Mouse (Mus musculus) neural tube, embryonic 11.5 days (tissue): ENCODE results near the gene Fsip1. TPM values are rescaled to one million over a fixed set of nuclear protein-coding genes. Genes with fewer than 3 reads are reported as not detected.

ENCODE experiments used
- ATAC-seq: fragments of 200-750 bp; cut with Nextera tagmentation; 2 replicates; pipeline ENCODE4 v1.8.0; 2017; ENCODE audit warnings: moderate number of reproducible peaks, mild to moderate bottlenecking, moderate TSS enrichment, moderate library complexity; ENCODE audit not compliant: insufficient read depth, low FRiP score, low TSS enrichment
- DNase-seq: peaks from one replicate; pipeline ENCODE4 v3.0.0-alpha.2; 2015; ENCODE audit warnings: low spot score
- H3K27ac ChIP-seq: fragments of 300-500 bp; sonication (generic); 2 replicates; pipeline ENCODE4 v1.5.1; 2014; ENCODE audit warnings: low read depth, mild to moderate bottlenecking, low read length
- H3K27me3 ChIP-seq: fragments of 300-500 bp; sonication (generic); 2 replicates; pipeline ENCODE4 v1.6.1; 2014; ENCODE audit warnings: mild to moderate bottlenecking, low read length, mixed read lengths; ENCODE audit not compliant: control insufficient read depth, insufficient read depth
- H3K36me3 ChIP-seq: fragments of 300-500 bp; sonication (generic); 2 replicates; pipeline ENCODE4 v1.6.1; 2014; ENCODE audit warnings: mild to moderate bottlenecking, low read length, moderate library complexity, mixed read lengths; ENCODE audit not compliant: control insufficient read depth, insufficient read depth
- H3K4me1 ChIP-seq: fragments of 300-500 bp; sonication (generic); 2 replicates; pipeline ENCODE4 v1.6.1; 2014; ENCODE audit warnings: low read length, mixed read lengths; ENCODE audit not compliant: control insufficient read depth, insufficient read depth
- H3K4me2 ChIP-seq: fragments of 300-500 bp; sonication (generic); 2 replicates; pipeline ENCODE4 v1.6.1; 2014; ENCODE audit warnings: low read depth, mild to moderate bottlenecking, moderate library complexity
- H3K4me3 ChIP-seq: fragments of 300-500 bp; sonication (generic); 2 replicates; pipeline ENCODE4 v1.5.1; 2014; ENCODE audit warnings: low read depth, low read length
- H3K9ac ChIP-seq: fragments of 300-500 bp; sonication (generic); 2 replicates; pipeline ENCODE4 v1.6.1; 2014; ENCODE audit warnings: mild to moderate bottlenecking, low read length
- H3K9me3 ChIP-seq: fragments of 300-500 bp; sonication (generic); 2 replicates; pipeline ENCODE4 v1.6.1; 2016; ENCODE audit warnings: low read length; ENCODE audit not compliant: control insufficient read depth
- WGBS: fragments of 180-500 bp; shearing (Covaris S2); extraction: QIAGEN DNeasy Blood & Tissue Kit; methylation state at CpG from one replicate; pipeline ENCODE4 v1.1.7; 2014; 5-methylcytosine and 5-hydroxymethylcytosine counted together
- microRNA-seq: library from miRNA; unstranded; fragments of <30 nt; microRNA quantifications from one replicate; pipeline ENCODE4, GENCODE M21; 2016
- polyA plus RNA-seq: library from polyadenylated mRNA; unstranded; fragments of >200 nt; fragmentation: Nextera tagmentation; extraction: Ambion mirVana; gene quantifications from 2 replicates; pipeline ENCODE4 v1.2.1, GENCODE M21; 2014

Gene Fsip1
- polyA plus RNA-seq, 1 experiment from 2014 or later, result 2.6 TPM

DNA sequence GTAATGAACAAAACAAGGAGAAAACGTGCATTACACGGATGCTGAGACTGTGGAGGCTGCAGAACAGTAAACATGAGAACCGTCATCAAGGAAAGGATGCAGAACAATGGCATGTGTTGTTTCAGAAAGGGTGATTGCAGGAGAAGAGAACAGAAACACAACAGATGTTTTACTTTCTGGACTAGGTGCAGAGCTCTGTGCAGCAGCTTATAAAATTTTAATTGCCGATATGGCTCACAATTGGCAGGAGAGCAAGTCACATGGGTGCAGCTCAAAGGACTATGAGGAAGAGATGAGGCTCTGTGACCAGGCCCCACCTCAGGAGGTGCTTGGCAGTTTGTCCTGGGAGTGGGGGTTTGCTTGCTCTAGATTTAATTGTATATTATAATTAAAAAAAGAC, 157.7 kb downstream of the Fsip1 start:
- 88% methylated on average over 4 of the region's 4 CpGs for WGBS
- Histone ChIP-seq H3K9ac (no peak overlapping the region), H3K4me3 (no peak overlapping the region), H3K9me3 (no peaks in the 10 kb centered on the region), H3K27me3 (no peaks in the 10 kb centered on the region), H3K4me2 (no peak overlapping the region), H3K36me3 (no peaks in the 10 kb centered on the region), H3K4me1 (no peaks in the 10 kb centered on the region), H3K27ac (no peak overlapping the region)
- DNase-seq (no peak), ATAC-seq (no peak)

DNA sequence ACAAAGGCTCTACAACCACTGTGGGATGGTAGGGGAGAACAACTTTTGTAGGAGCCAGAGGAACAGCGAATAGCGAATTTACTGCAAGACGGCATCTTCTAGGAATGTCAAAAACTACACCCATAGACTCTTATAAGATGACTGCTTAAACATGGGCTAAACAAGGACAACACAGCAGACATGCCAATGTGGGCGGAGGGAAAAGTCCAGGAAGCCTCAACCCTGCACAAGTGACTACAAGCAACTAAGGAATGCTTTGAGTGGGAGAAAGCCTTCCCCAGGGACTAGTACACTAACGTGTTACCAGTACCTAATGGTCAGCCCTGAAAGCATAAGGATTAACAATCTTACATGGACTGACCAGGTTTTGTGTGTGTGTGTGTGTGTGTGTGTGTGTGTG, 165.5 kb downstream of the Fsip1 start:
- H3K4me3 ChIP-seq, result no peak overlapping the region
- WGBS, result 83% methylated on average over 5 of the region's 5 CpGs
- H3K4me2 ChIP-seq, result no peak overlapping the region
- no peak for DNase-seq
- no peak overlapping the region for H3K9ac ChIP-seq
- H3K27ac ChIP-seq, result no peak overlapping the region
- no peak for ATAC-seq
- no peaks in the 10 kb centered on the region for H3K9me3 ChIP-seq
- no peaks in the 10 kb centered on the region for H3K36me3 ChIP-seq
- H3K4me1 ChIP-seq, result no peaks in the 10 kb centered on the region
- no peaks in the 10 kb centered on the region for H3K27me3 ChIP-seq

DNA sequence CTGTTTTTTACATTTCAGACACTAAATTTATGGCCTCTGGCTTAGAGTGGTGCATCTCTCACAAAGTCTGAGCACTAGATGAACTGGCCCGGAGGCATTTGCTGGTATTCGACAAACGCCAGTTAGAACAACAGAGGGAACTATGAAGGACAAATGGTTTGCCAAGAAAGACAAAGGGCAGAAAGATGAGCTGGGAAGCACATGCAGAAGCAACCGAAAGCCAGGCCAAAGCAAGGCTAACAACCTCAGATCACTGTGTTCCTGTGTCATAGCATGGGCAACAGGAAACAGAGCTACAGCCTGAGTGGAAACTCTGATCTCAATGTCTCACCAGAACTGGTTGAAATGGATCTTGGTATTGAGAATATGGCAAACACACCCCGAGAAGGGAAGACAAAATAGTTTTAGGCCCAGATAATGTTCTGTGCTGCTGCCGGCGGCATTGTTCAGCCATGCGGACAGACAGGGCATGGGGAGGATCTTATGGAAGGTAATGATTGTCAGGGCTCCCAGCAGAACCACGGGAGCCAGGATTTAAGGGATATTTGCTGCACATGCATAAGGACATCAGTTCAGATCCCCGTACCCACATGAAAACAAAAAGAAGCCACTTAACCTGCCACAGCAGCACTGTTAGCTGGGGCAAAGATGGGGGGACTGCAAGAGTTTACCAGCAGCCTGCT, 169.6 kb downstream of the Fsip1 start:
- DNase-seq (no peak), ATAC-seq (no peak)
- no peaks in the 10 kb centered on the region for H3K9me3 ChIP-seq
- no peak overlapping the region for H3K4me3 ChIP-seq
- 72% methylated on average over 10 of the region's 10 CpGs for WGBS
- H3K4me1 ChIP-seq, result no peaks in the 10 kb centered on the region
- H3K4me2 ChIP-seq, result no peak overlapping the region
- no peaks in the 10 kb centered on the region for H3K27me3 ChIP-seq
- no peak overlapping the region for H3K9ac ChIP-seq
- no peaks in the 10 kb centered on the region for H3K36me3 ChIP-seq
- H3K27ac ChIP-seq, result no peak overlapping the region

- no peak overlapping the region for H3K4me2 ChIP-seq
- H3K36me3 ChIP-seq, result no peaks in the 10 kb centered on the region
- H3K27me3 ChIP-seq, result no peaks in the 10 kb centered on the region
- 82% methylated on average over 2 of the region's 2 CpGs for WGBS
- H3K27ac ChIP-seq, result no peak overlapping the region
- ATAC-seq, result no peak
- H3K9me3 ChIP-seq, result no peaks in the 10 kb centered on the region
- H3K4me3 ChIP-seq, result no peak overlapping the region
- H3K4me1 ChIP-seq, result no peaks in the 10 kb centered on the region
- H3K9ac ChIP-seq, result no peak overlapping the region
- no peak for DNase-seq
Observed at GRCm38 (mm10) chr2:118085647-118086046, 171.1 kb downstream of the Fsip1 start.

- no peaks in the 10 kb centered on the region for H3K27me3 ChIP-seq
- H3K9me3 ChIP-seq, result no peaks in the 10 kb centered on the region
- H3K4me2 ChIP-seq, result no peak overlapping the region
- H3K4me3 ChIP-seq, result no peak overlapping the region
- H3K27ac ChIP-seq, result no peak overlapping the region
- H3K36me3 ChIP-seq, result no peaks in the 10 kb centered on the region
- DNase-seq (no peak), ATAC-seq (no peak)
- 74% methylated on average over 3 of the region's 3 CpGs for whole genome bisulfite sequencing
- H3K9ac ChIP-seq, result no peak overlapping the region
- H3K4me1 ChIP-seq, result no peaks in the 10 kb centered on the region
Observed at GRCm38 (mm10) chr2:118084693-118085092, 172.1 kb downstream of the Fsip1 start.

DNA sequence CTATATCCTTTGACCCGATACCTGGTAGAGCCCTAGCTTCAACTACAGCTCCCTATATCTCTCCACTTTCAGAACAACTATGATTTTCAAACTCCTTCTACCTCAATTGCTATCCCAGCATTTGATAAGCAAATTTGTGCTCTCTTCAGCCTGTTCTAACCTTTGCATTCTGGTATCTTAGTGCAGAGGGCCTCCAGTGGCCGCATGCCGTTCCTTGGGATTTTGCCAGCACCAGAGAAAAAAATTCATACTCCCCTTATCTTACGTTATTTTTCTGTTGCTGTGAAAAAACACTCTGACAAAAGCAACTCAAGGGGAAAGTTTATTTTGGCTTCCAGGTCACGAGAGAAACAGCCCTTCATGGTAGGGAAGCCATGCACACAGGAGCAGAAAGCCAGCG, 173.1 kb downstream of the Fsip1 start:
- Histone ChIP-seq H3K4me1 (no peaks in the 10 kb centered on the region), H3K27me3 (no peaks in the 10 kb centered on the region), H3K36me3 (no peaks in the 10 kb centered on the region), H3K4me3 (no peak overlapping the region), H3K4me2 (no peak overlapping the region), H3K9me3 (no peaks in the 10 kb centered on the region), H3K27ac (no peak overlapping the region), H3K9ac (no peak overlapping the region)
- ATAC-seq (no peak), DNase-seq (no peak)
- 90% methylated on average over 6 of the region's 6 CpGs for WGBS

DNA sequence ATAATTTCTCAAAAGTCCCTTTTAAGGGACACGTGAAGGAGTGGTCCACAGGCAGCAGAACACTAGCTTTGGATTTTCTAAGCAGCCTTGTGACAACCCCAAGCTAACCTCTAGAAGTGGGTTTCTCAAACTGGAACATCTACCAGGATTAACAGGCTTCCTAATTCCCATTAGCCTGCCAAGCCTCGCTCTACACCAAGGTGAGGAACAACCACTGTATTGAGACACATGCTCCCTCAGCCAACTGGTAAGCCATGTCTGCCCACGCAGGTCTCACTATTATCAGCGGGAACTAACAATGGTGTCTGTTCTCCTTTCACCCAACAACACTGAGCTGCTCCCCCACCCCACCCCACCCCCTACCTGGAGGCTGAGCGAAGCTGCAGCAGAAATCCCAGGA, 175.2 kb downstream of the Fsip1 start:
- Histone ChIP-seq H3K4me3 (no peak overlapping the region), H3K27me3 (no peaks in the 10 kb centered on the region), H3K4me1 (no peaks in the 10 kb centered on the region), H3K9me3 (no peaks in the 10 kb centered on the region), H3K36me3 (no peaks in the 10 kb centered on the region), H3K9ac (no peak overlapping the region), H3K4me2 (no peak overlapping the region), H3K27ac (no peak overlapping the region)
- WGBS, result 88% methylated on average over 5 of the region's 5 CpGs
- ATAC-seq, result no peak
- no peak for DNase-seq

Small RNA genes within 50 kb of the gene (microRNA-seq; reads per million reads assigned to microRNA genes)
- gene Gm22800, result not detected

Other genes with a start within 250 kb of the Fsip1 start
- gene Thbs1, start 145.1 kb downstream of the Fsip1 start, polyA plus RNA-seq, result 34.9 and 36.9 TPM in 2 replicates
- 0.88 and 1.2 TPM in 2 replicates for gene Gpr176, start 116.5 kb upstream of the Fsip1 start, polyA plus RNA-seq
- 10.2 and 13.0 TPM in 2 replicates for gene Eif2ak4, start 131.7 kb upstream of the Fsip1 start, polyA plus RNA-seq
- gene Srp14, start 222.7 kb upstream of the Fsip1 start, polyA plus RNA-seq, result 281 and 284 TPM in 2 replicates